Mouse (Mus musculus): ENCODE measurements around the gene Limk1. TPM values are rescaled to one million over a fixed set of nuclear protein-coding genes. Genes with fewer than 3 reads are reported as not detected.
"Not testable (repeated sequence)": the region's sequence is repeated elsewhere in the genome, so short reads cannot be mapped to it uniquely, and the experiment has no call there.

The Limk1 gene
- polyA plus RNA-seq, 1 experiment from 2014 or later: 6.7 TPM

- Histone ChIP-seq H3K4me3 (ENCODE audit: low read length) (no peak overlapping the region), H3K9me3 (ENCODE audit: control insufficient read depth, low read length) (no peaks in the 10 kb centered on the region), H3K4me1 (ENCODE audit: control insufficient read depth, insufficient read depth, low read length) (peaks cover 15% of the 10 kb centered on the region), H3K9ac (ENCODE audit: low read depth, low read length) (no peak overlapping the region), H3K36me3 (ENCODE audit: control insufficient read depth, insufficient read depth, low read length) (peaks cover 20% of the 10 kb centered on the region; the same call in 1 of the 2 replicates), H3K27me3 (ENCODE audit: control insufficient read depth, insufficient read depth, low read length) (no peaks in the 10 kb centered on the region), H3K4me2 (replicated peaks; ENCODE audit: low read depth, low read length) (no peak overlapping the region), H3K27ac (ENCODE audit: low read depth, low read length) (no peak overlapping the region)
- 73% methylated on average over 1 of the region's 1 CpGs for WGBS
- ATAC-seq (ENCODE audit: low FRiP score, low TSS enrichment): no peak
Measured at GRCm38 (mm10) chr5:134672198-134672516, 16.2 kb downstream of the Limk1 start.

- no peaks in the 10 kb centered on the region for H3K9me3 ChIP-seq (ENCODE audit: control insufficient read depth, low read length)
- no peak overlapping the region for H3K4me2 ChIP-seq (replicated peaks; ENCODE audit: low read depth, low read length)
- peaks cover 10% of the 10 kb centered on the region for H3K4me1 ChIP-seq (ENCODE audit: control insufficient read depth, insufficient read depth, low read length)
- no peak for ATAC-seq (ENCODE audit: low FRiP score, low TSS enrichment)
- H3K4me3 ChIP-seq (ENCODE audit: low read length): no peak overlapping the region
- H3K36me3 ChIP-seq (ENCODE audit: control insufficient read depth, insufficient read depth, low read length): peaks cover 20% of the 10 kb centered on the region; the same call in 1 of the 2 replicates
- no peak overlapping the region; the same call in 1 of the 2 replicates for H3K27ac ChIP-seq (ENCODE audit: low read depth, low read length)
- no peaks in the 10 kb centered on the region for H3K27me3 ChIP-seq (ENCODE audit: control insufficient read depth, insufficient read depth, low read length)
- no peak overlapping the region for H3K9ac ChIP-seq (ENCODE audit: low read depth, low read length)
- WGBS: 70% methylated on average over 17 of the region's 17 CpGs
Measured at GRCm38 (mm10) chr5:134671335-134672197, 16.8 kb downstream of the Limk1 start.

GRCm38 (mm10) chr5:134669001-134669708, 19.2 kb downstream of the Limk1 start:
- Histone ChIP-seq H3K27ac (ENCODE audit: low read depth, low read length) (no peak overlapping the region), H3K27me3 (ENCODE audit: control insufficient read depth, insufficient read depth, low read length) (no peaks in the 10 kb centered on the region), H3K9me3 (ENCODE audit: control insufficient read depth, low read length) (no peaks in the 10 kb centered on the region), H3K4me3 (ENCODE audit: low read length) (no peak overlapping the region), H3K4me1 (ENCODE audit: control insufficient read depth, insufficient read depth, low read length) (no peaks in the 10 kb centered on the region), H3K36me3 (ENCODE audit: control insufficient read depth, insufficient read depth, low read length) (peaks cover 31% of the 10 kb centered on the region), H3K4me2 (replicated peaks; ENCODE audit: low read depth, low read length) (no peak overlapping the region), H3K9ac (ENCODE audit: low read depth, low read length) (no peak overlapping the region)
- WGBS: 80% methylated on average over 20 of the region's 20 CpGs
- no peak for ATAC-seq (ENCODE audit: low FRiP score, low TSS enrichment)

- Histone ChIP-seq H3K4me1 (ENCODE audit: control insufficient read depth, insufficient read depth, low read length) (no peaks in the 10 kb centered on the region), H3K27me3 (ENCODE audit: control insufficient read depth, insufficient read depth, low read length) (no peaks in the 10 kb centered on the region), H3K9me3 (ENCODE audit: control insufficient read depth, low read length) (no peaks in the 10 kb centered on the region), H3K4me2 (replicated peaks; ENCODE audit: low read depth, low read length) (no peak overlapping the region), H3K9ac (ENCODE audit: low read depth, low read length) (no peak overlapping the region), H3K27ac (ENCODE audit: low read depth, low read length) (no peak overlapping the region), H3K36me3 (ENCODE audit: control insufficient read depth, insufficient read depth, low read length) (peaks cover 35% of the 10 kb centered on the region), H3K4me3 (ENCODE audit: low read length) (no peak overlapping the region)
- 39% methylated on average over 8 of the region's 8 CpGs for WGBS
- ATAC-seq (ENCODE audit: low FRiP score, low TSS enrichment): peak; percentile 29; the same call in 1 of the 2 replicates
Measured at GRCm38 (mm10) chr5:134668495-134668894, 19.9 kb downstream of the Limk1 start.

GRCm38 (mm10) chr5:134656708-134657107, 31.7 kb downstream of the Limk1 start:
- 70% methylated on average over 4 of the region's 4 CpGs for WGBS
- H3K36me3 ChIP-seq (ENCODE audit: control insufficient read depth, insufficient read depth, low read length): peaks cover 6% of the 10 kb centered on the region; the same call in 1 of the 2 replicates

GRCm38 (mm10) chr5:134652015-134652414, 36.4 kb downstream of the Limk1 start:
- 12% methylated on average over 7 of the region's 7 CpGs for whole genome bisulfite sequencing
- Histone ChIP-seq H3K27me3 (ENCODE audit: control insufficient read depth, insufficient read depth, low read length) (no peaks in the 10 kb centered on the region), H3K4me2 (replicated peaks; ENCODE audit: low read depth, low read length) (no peak overlapping the region), H3K27ac (ENCODE audit: low read depth, low read length) (no peak overlapping the region), H3K9me3 (ENCODE audit: control insufficient read depth, low read length) (no peaks in the 10 kb centered on the region), H3K36me3 (ENCODE audit: control insufficient read depth, insufficient read depth, low read length) (no peaks in the 10 kb centered on the region), H3K4me1 (ENCODE audit: control insufficient read depth, insufficient read depth, low read length) (no peaks in the 10 kb centered on the region), H3K9ac (ENCODE audit: low read depth, low read length) (no peak overlapping the region), H3K4me3 (ENCODE audit: low read length) (no peak overlapping the region)
- ATAC-seq (ENCODE audit: low FRiP score, low TSS enrichment): 0 out of 2 replicates have a peak, but pooled peaks have one; percentile 7

More at GRCm38 (mm10) chr5:134656708-134657107, 31.7 kb downstream of the Limk1 start:
- H3K4me1 ChIP-seq (ENCODE audit: control insufficient read depth, insufficient read depth, low read length): no peaks in the 10 kb centered on the region
- no peak overlapping the region for H3K4me3 ChIP-seq (ENCODE audit: low read length)
- H3K4me2 ChIP-seq (replicated peaks; ENCODE audit: low read depth, low read length): no peak overlapping the region
- no peaks in the 10 kb centered on the region for H3K9me3 ChIP-seq (ENCODE audit: control insufficient read depth, low read length)
- ATAC-seq (ENCODE audit: low FRiP score, low TSS enrichment): no peak
- no peak overlapping the region for H3K9ac ChIP-seq (ENCODE audit: low read depth, low read length)
- no peaks in the 10 kb centered on the region for H3K27me3 ChIP-seq (ENCODE audit: control insufficient read depth, insufficient read depth, low read length)
- H3K27ac ChIP-seq (ENCODE audit: low read depth, low read length): no peak overlapping the region

- Histone ChIP-seq H3K27ac (ENCODE audit: low read depth, low read length) (no peak overlapping the region), H3K4me1 (ENCODE audit: control insufficient read depth, insufficient read depth, low read length) (no peaks in the 10 kb centered on the region), H3K4me3 (ENCODE audit: low read length) (no peak overlapping the region), H3K9me3 (ENCODE audit: control insufficient read depth, low read length) (no peaks in the 10 kb centered on the region), H3K9ac (ENCODE audit: low read depth, low read length) (no peak overlapping the region), H3K4me2 (replicated peaks; ENCODE audit: low read depth, low read length) (no peak overlapping the region), H3K36me3 (ENCODE audit: control insufficient read depth, insufficient read depth, low read length) (no peaks in the 10 kb centered on the region), H3K27me3 (ENCODE audit: control insufficient read depth, insufficient read depth, low read length) (no peaks in the 10 kb centered on the region)
- ATAC-seq (ENCODE audit: low FRiP score, low TSS enrichment): no peak
- 56% methylated on average over 5 of the region's 5 CpGs for WGBS
Measured at GRCm38 (mm10) chr5:134650926-134651325, 37.5 kb downstream of the Limk1 start.

GRCm38 (mm10) chr5:134648976-134649375, 39.4 kb downstream of the Limk1 start:
- not testable (repeated sequence) for H3K4me1 ChIP-seq (ENCODE audit: control insufficient read depth, insufficient read depth, low read length); H3K9me3 ChIP-seq (ENCODE audit: control insufficient read depth, low read length); ATAC-seq (ENCODE audit: low FRiP score, low TSS enrichment); H3K27ac ChIP-seq (ENCODE audit: low read depth, low read length); H3K4me3 ChIP-seq (ENCODE audit: low read length); H3K36me3 ChIP-seq (ENCODE audit: control insufficient read depth, insufficient read depth, low read length); H3K4me2 ChIP-seq (replicated peaks; ENCODE audit: low read depth, low read length); H3K27me3 ChIP-seq (ENCODE audit: control insufficient read depth, insufficient read depth, low read length); H3K9ac ChIP-seq (ENCODE audit: low read depth, low read length)
- WGBS: 75% methylated on average over 4 of the region's 4 CpGs

- no peaks in the 10 kb centered on the region for H3K27me3 ChIP-seq (ENCODE audit: control insufficient read depth, insufficient read depth, low read length)
- H3K36me3 ChIP-seq (ENCODE audit: control insufficient read depth, insufficient read depth, low read length): no peaks in the 10 kb centered on the region
- H3K9ac ChIP-seq (ENCODE audit: low read depth, low read length): no peak overlapping the region
- no peak for ATAC-seq (ENCODE audit: low FRiP score, low TSS enrichment)
- H3K27ac ChIP-seq (ENCODE audit: low read depth, low read length): no peak overlapping the region
- no peaks in the 10 kb centered on the region for H3K9me3 ChIP-seq (ENCODE audit: control insufficient read depth, low read length)
- no peak overlapping the region for H3K4me2 ChIP-seq (replicated peaks; ENCODE audit: low read depth, low read length)
- WGBS: 73% methylated on average over 2 of the region's 2 CpGs
- no peaks in the 10 kb centered on the region for H3K4me1 ChIP-seq (ENCODE audit: control insufficient read depth, insufficient read depth, low read length)
- no peak overlapping the region for H3K4me3 ChIP-seq (ENCODE audit: low read length)
Measured at GRCm38 (mm10) chr5:134647394-134647793, 41.0 kb downstream of the Limk1 start.

Measured in kidney, embryonic 14.5 days (tissue).